Mouse (Mus musculus): Measurements from ENCODE around the gene Abhd14b. TPM values are rescaled to one million over a fixed set of nuclear protein-coding genes. Genes with fewer than 3 reads are reported as not detected.
A peak's percentile ranks its signal among the peaks of the same experiment; 100 is the strongest.

Gene Abhd14b
- polyA plus RNA-seq, 1 experiment from 2014 or later, result 15.2 TPM

GRCm38 (mm10) chr9:106473081-106473752, 26.0 kb downstream of the Abhd14b start:
- Histone ChIP-seq H3K4me1 (peaks cover 40% of the 10 kb centered on the region), H3K27ac (no peak overlapping the region), H3K9ac (no peak overlapping the region), H3K9me3 (replicated peaks) (no peaks in the 10 kb centered on the region), H3K4me3 (no peak overlapping the region), H3K36me3 (no peaks in the 10 kb centered on the region), H3K4me2 (no peak overlapping the region), H3K27me3 (replicated peaks) (0 out of 2 replicates have a peak, but pooled peaks cover 3% of the 10 kb centered on the region)
- ATAC-seq, result no peak
- WGBS (ENCODE audit: insufficient replicate concordance), result 79% methylated on average over 16 of the region's 16 CpGs

- no peak for ATAC-seq
- peaks cover under 1% of the 10 kb centered on the region; the same call in 1 of the 2 replicates for H3K36me3 ChIP-seq
- no peak overlapping the region for H3K27ac ChIP-seq
- no peak overlapping the region for H3K4me2 ChIP-seq
- WGBS (ENCODE audit: insufficient replicate concordance), result 65% methylated on average over 5 of the region's 5 CpGs
- H3K4me1 ChIP-seq, result peaks cover 45% of the 10 kb centered on the region
- H3K27me3 ChIP-seq (replicated peaks), result 0 out of 2 replicates have a peak, but pooled peaks cover 3% of the 10 kb centered on the region
- no peak overlapping the region for H3K4me3 ChIP-seq
- H3K9ac ChIP-seq, result 0 out of 2 replicates have a peak overlapping the region, but pooled peaks have one; percentile 2
- no peaks in the 10 kb centered on the region for H3K9me3 ChIP-seq (replicated peaks)
Measured at GRCm38 (mm10) chr9:106473753-106474105, 26.5 kb downstream of the Abhd14b start.

- Histone ChIP-seq H3K4me1 (peaks cover 45% of the 10 kb centered on the region), H3K4me2 (no peak overlapping the region; the same call in 1 of the 2 replicates), H3K36me3 (peaks cover 7% of the 10 kb centered on the region; the same call in 1 of the 2 replicates), H3K4me3 (no peak overlapping the region), H3K9me3 (replicated peaks) (no peaks in the 10 kb centered on the region), H3K27me3 (replicated peaks) (0 out of 2 replicates have a peak, but pooled peaks cover 3% of the 10 kb centered on the region), H3K27ac (no peak overlapping the region), H3K9ac (no peak overlapping the region)
- 11% methylated on average over 6 of the region's 6 CpGs for WGBS (ENCODE audit: insufficient replicate concordance)
- no peak for ATAC-seq
Measured at GRCm38 (mm10) chr9:106474456-106474855, 27.2 kb downstream of the Abhd14b start.

- WGBS (ENCODE audit: insufficient replicate concordance), result 63% methylated on average over 7 of the region's 7 CpGs
- Histone ChIP-seq H3K9me3 (replicated peaks) (no peaks in the 10 kb centered on the region), H3K27ac (no peak overlapping the region), H3K4me2 (peak overlapping the region; percentile 1; the same call in 1 of the 2 replicates), H3K27me3 (replicated peaks) (0 out of 2 replicates have a peak, but pooled peaks cover 3% of the 10 kb centered on the region), H3K36me3 (peaks cover 13% of the 10 kb centered on the region), H3K9ac (no peak overlapping the region), H3K4me1 (peaks cover 45% of the 10 kb centered on the region), H3K4me3 (no peak overlapping the region)
- ATAC-seq, result no peak
Measured at GRCm38 (mm10) chr9:106475046-106475445, 27.8 kb downstream of the Abhd14b start.

GRCm38 (mm10) chr9:106475663-106476001, 28.4 kb downstream of the Abhd14b start, which contains the start of gene Rrp9:
Rrp9 (plus strand) TSS chr9:106475963.
- Histone ChIP-seq H3K9ac (no peak within 1 kb of the TSS), H3K4me3 (peak within 1 kb of the TSS; percentile 8; the same call in 1 of the 2 replicates), H3K27ac (peak within 1 kb of the TSS; percentile 4; the same call in 1 of the 2 replicates), H3K27me3 (replicated peaks) (0 out of 2 replicates have a peak, but pooled peaks cover 3% of the 10 kb centered on the region), H3K9me3 (replicated peaks) (no peaks in the 10 kb centered on the region), H3K36me3 (peaks cover 19% of the 10 kb centered on the region), H3K4me2 (peak within 1 kb of the TSS; percentile 85), H3K4me1 (peaks cover 45% of the 10 kb centered on the region)
- ATAC-seq, result no peak
- WGBS (ENCODE audit: insufficient replicate concordance), result 72% methylated on average over 10 of the region's 10 CpGs

GRCm38 (mm10) chr9:106476002-106476923, 29.0 kb downstream of the Abhd14b start:
- Histone ChIP-seq H3K4me1 (peaks cover 45% of the 10 kb centered on the region), H3K27me3 (replicated peaks) (0 out of 2 replicates have a peak, but pooled peaks cover under 1% of the 10 kb centered on the region), H3K9ac (no peak overlapping the region), H3K36me3 (peaks cover 25% of the 10 kb centered on the region), H3K4me3 (peak overlapping the region; percentile 8; the same call in 1 of the 2 replicates), H3K9me3 (replicated peaks) (no peaks in the 10 kb centered on the region), H3K27ac (peak overlapping the region; percentile 4; the same call in 1 of the 2 replicates), H3K4me2 (peak overlapping the region; percentile 85)
- peak; percentile 4 for ATAC-seq
- 13% methylated on average over 16 of the region's 16 CpGs for WGBS (ENCODE audit: insufficient replicate concordance)

- H3K4me2 ChIP-seq, result peak within 1 kb of the TSS; percentile 85
- no peaks in the 10 kb centered on the region for H3K27me3 ChIP-seq (replicated peaks)
- peaks cover 33% of the 10 kb centered on the region for H3K36me3 ChIP-seq
- H3K9me3 ChIP-seq (replicated peaks), result no peaks in the 10 kb centered on the region
- H3K9ac ChIP-seq, result peak within 1 kb of the TSS; percentile 61
- H3K27ac ChIP-seq, result peak within 1 kb of the TSS; percentile 4; the same call in 1 of the 2 replicates
- under 1% methylated on average over 41 of the region's 41 CpGs for WGBS (ENCODE audit: insufficient replicate concordance)
- peaks cover 45% of the 10 kb centered on the region for H3K4me1 ChIP-seq
- peak within 1 kb of the TSS; percentile 69 for H3K4me3 ChIP-seq
- peak; percentile 97 for ATAC-seq
Measured at GRCm38 (mm10) chr9:106476924-106477484, 29.7 kb downstream of the Abhd14b start, which contains the start of gene Parp3. Parp3 (minus strand) TSS chr9:106476949.

GRCm38 (mm10) chr9:106477649-106478048, 30.4 kb downstream of the Abhd14b start:
- H3K9me3 ChIP-seq (replicated peaks), result no peaks in the 10 kb centered on the region
- H3K27ac ChIP-seq, result no peak overlapping the region
- 1% methylated on average over 16 of the region's 16 CpGs for WGBS (ENCODE audit: insufficient replicate concordance)
- H3K4me2 ChIP-seq, result peak overlapping the region; percentile 85
- peaks cover 45% of the 10 kb centered on the region for H3K4me1 ChIP-seq
- no peak for ATAC-seq
- H3K9ac ChIP-seq, result peak overlapping the region; percentile 61
- peak overlapping the region; percentile 69 for H3K4me3 ChIP-seq
- H3K27me3 ChIP-seq (replicated peaks), result no peaks in the 10 kb centered on the region
- H3K36me3 ChIP-seq, result peaks cover 39% of the 10 kb centered on the region

- H3K9me3 ChIP-seq (replicated peaks), result no peaks in the 10 kb centered on the region
- peak overlapping the region; percentile 61 for H3K9ac ChIP-seq
- peak overlapping the region; percentile 69 for H3K4me3 ChIP-seq
- H3K27ac ChIP-seq, result no peak overlapping the region
- H3K4me2 ChIP-seq, result peak overlapping the region; percentile 85
- 59% methylated on average over 9 of the region's 9 CpGs for WGBS (ENCODE audit: insufficient replicate concordance)
- no peaks in the 10 kb centered on the region for H3K27me3 ChIP-seq (replicated peaks)
- H3K4me1 ChIP-seq, result peaks cover 45% of the 10 kb centered on the region
- ATAC-seq, result no peak
- H3K36me3 ChIP-seq, result peaks cover 44% of the 10 kb centered on the region
Measured at GRCm38 (mm10) chr9:106478101-106478500, 30.8 kb downstream of the Abhd14b start.

- Histone ChIP-seq H3K4me2 (no peak overlapping the region), H3K4me3 (no peak overlapping the region), H3K27me3 (replicated peaks) (no peaks in the 10 kb centered on the region), H3K9me3 (replicated peaks) (no peaks in the 10 kb centered on the region), H3K27ac (no peak overlapping the region), H3K4me1 (peaks cover 27% of the 10 kb centered on the region), H3K36me3 (peaks cover 68% of the 10 kb centered on the region), H3K9ac (no peak overlapping the region)
- WGBS (ENCODE audit: insufficient replicate concordance), result 82% methylated on average over 7 of the region's 7 CpGs
- no peak for ATAC-seq
Measured at GRCm38 (mm10) chr9:106480541-106480940, 33.3 kb downstream of the Abhd14b start.

GRCm38 (mm10) chr9:106481075-106481474, 33.8 kb downstream of the Abhd14b start:
- WGBS (ENCODE audit: insufficient replicate concordance), result 81% methylated on average over 15 of the region's 15 CpGs
- no peaks in the 10 kb centered on the region for H3K9me3 ChIP-seq (replicated peaks)
- no peak overlapping the region for H3K27ac ChIP-seq
- no peak overlapping the region for H3K4me3 ChIP-seq
- no peaks in the 10 kb centered on the region for H3K27me3 ChIP-seq (replicated peaks)
- H3K36me3 ChIP-seq, result peaks cover 74% of the 10 kb centered on the region
- H3K9ac ChIP-seq, result no peak overlapping the region
- no peak for ATAC-seq
- no peak overlapping the region for H3K4me2 ChIP-seq
- peaks cover 21% of the 10 kb centered on the region for H3K4me1 ChIP-seq

Measured in liver, embryonic 12.5 days (tissue).